Mouse (Mus musculus): ENCODE measurements around the gene Ccl25. TPM values are rescaled to one million over a fixed set of nuclear protein-coding genes. Genes with fewer than 3 reads are reported as not detected.
A peak's percentile ranks its signal among the peaks of the same experiment; 100 is the strongest.

The Ccl25 gene
- total RNA-seq (2021) (1 to 10 TPM; 2.9 to 5.1 TPM), polyA plus RNA-seq (2012; rRNA removed) (2.5 and 3.5 TPM in 2 replicates)
- long read RNA-seq, partial matches to known transcripts = 0 of 3 reads
- long read RNA-seq, other reads (novel, unspliced or antisense) = 3 of 3 reads

- Histone ChIP-seq H3K36me3 (ENCODE audit: control insufficient read depth, insufficient read depth, low read length) (peaks cover 36% of the 10 kb centered on the region), H3K4me1 (ENCODE audit: control insufficient read depth, insufficient read depth, low read length) (peaks cover 16% of the 10 kb centered on the region)
- intact Hi-C loops (cut with DNase I) = loop anchor here (2.0 to 10.0 kb wide), 4 partner anchors 50 to 167 kb away; partner anchors contain the start of genes Cers4, Evi5l and Timm44
These were observed at the start of gene Ccl25, which contains the start of gene Elavl1 for GRCm38 (mm10) chr8:4324983-4325750. Gene Ccl25, plus strand, starts transcription at chr8:4325210. Gene Elavl1, minus strand, starts transcription at chr8:4325413.

GRCm38 (mm10) chr8:4275275-4276110 is 49.5 kb upstream of the Ccl25 start, which contains the start of gene Timm44:
Gene Timm44, minus strand, starts transcription at chr8:4275913.
- TF ChIP-seq CTCF (IDR thresholded peaks at IDR 0.05) = no peak
- peak; percentile 82 for TF ChIP-seq EP300 (IDR thresholded peaks at IDR 0.05; ENCODE audit: insufficient read depth, low read depth, low read length)
- peak; percentile 86 for TF ChIP-seq POLR2A (IDR thresholded peaks at IDR 0.05; ENCODE audit: insufficient read depth, low read depth, low read length)
- Histone ChIP-seq H3K27me3 (ENCODE audit: control insufficient read depth, insufficient read depth, low read length) (no peaks in the 10 kb centered on the region), H3K9ac (ENCODE audit: low read depth, low read length) (peak within 1 kb of the TSS; percentile 86), H3K4me1 (ENCODE audit: control insufficient read depth, insufficient read depth, low read length) (no peaks in the 10 kb centered on the region; the same call in 1 of the 2 replicates), H3K36me3 (ENCODE audit: control insufficient read depth, insufficient read depth, low read length) (peaks cover 9% of the 10 kb centered on the region), H3K4me3 (peak within 1 kb of the TSS; percentile 86), H3K79me2 (replicated peaks; ENCODE audit: control insufficient read depth, insufficient read depth, low read length) (peaks cover 2% of the 10 kb centered on the region), H3K27ac (peak within 1 kb of the TSS; percentile 79)
- intact Hi-C loops (cut with DNase I) = loop anchor here (1.0 to 2.0 kb wide), 3 partner anchors 16 to 49 kb away; partner anchors contain the start of genes Ccl25, Ctxn1, Elavl1 and Gm49320
- WGBS = under 1% methylated on average over 39 of the region's 39 CpGs
- peak; percentile 95 for DNase-seq

More at GRCm38 (mm10) chr8:4324983-4325750, at the start of gene Ccl25, which contains the start of gene Elavl1:
- Histone ChIP-seq H3K79me2 (replicated peaks; ENCODE audit: control insufficient read depth, insufficient read depth, low read length) (peaks cover 16% of the 10 kb centered on the region), H3K27ac (peak within 1 kb of the TSS; percentile 90), H3K27me3 (ENCODE audit: control insufficient read depth, insufficient read depth, low read length) (no peaks in the 10 kb centered on the region), H3K4me3 (peak within 1 kb of the TSS; percentile 79), H3K9ac (ENCODE audit: low read depth, low read length) (peak within 1 kb of the TSS; percentile 95)
- DNase-seq = peak; percentile 97 to 98
- under 1% methylated on average over 78 of the region's 78 CpGs for WGBS
- peak; percentile 79 for TF ChIP-seq POLR2A (IDR thresholded peaks at IDR 0.05; ENCODE audit: insufficient read depth, low read depth, low read length)
- no peak for TF ChIP-seq EP300 (IDR thresholded peaks at IDR 0.05; ENCODE audit: insufficient read depth, low read depth, low read length)
- no peak for TF ChIP-seq CTCF (IDR thresholded peaks at IDR 0.05)

GRCm38 (mm10) chr8:4276111-4276465 is 48.9 kb upstream of the Ccl25 start:
- intact Hi-C loops (cut with DNase I) = no loop called here
- 19% methylated on average over 9 of the region's 9 CpGs for WGBS
- Histone ChIP-seq H3K4me3 (peak overlapping the region; percentile 86), H3K36me3 (ENCODE audit: control insufficient read depth, insufficient read depth, low read length) (peaks cover 9% of the 10 kb centered on the region), H3K9ac (ENCODE audit: low read depth, low read length) (peak overlapping the region; percentile 67), H3K79me2 (replicated peaks; ENCODE audit: control insufficient read depth, insufficient read depth, low read length) (peaks cover 2% of the 10 kb centered on the region), H3K27me3 (ENCODE audit: control insufficient read depth, insufficient read depth, low read length) (no peaks in the 10 kb centered on the region), H3K4me1 (ENCODE audit: control insufficient read depth, insufficient read depth, low read length) (no peaks in the 10 kb centered on the region; the same call in 1 of the 2 replicates), H3K27ac (peak overlapping the region; percentile 79)
- DNase-seq = no peak
- TF ChIP-seq POLR2A (IDR thresholded peaks at IDR 0.05; ENCODE audit: insufficient read depth, low read depth, low read length) (no peak), CTCF (IDR thresholded peaks at IDR 0.05) (no peak), EP300 (IDR thresholded peaks at IDR 0.05; ENCODE audit: insufficient read depth, low read depth, low read length) (no peak)

GRCm38 (mm10) chr8:4292738-4293137 is 32.3 kb upstream of the Ccl25 start:
- H3K79me2 ChIP-seq (replicated peaks; ENCODE audit: control insufficient read depth, insufficient read depth, low read length) = no peaks in the 10 kb centered on the region
- no peaks in the 10 kb centered on the region for H3K4me1 ChIP-seq (ENCODE audit: control insufficient read depth, insufficient read depth, low read length)
- no peaks in the 10 kb centered on the region for H3K27me3 ChIP-seq (ENCODE audit: control insufficient read depth, insufficient read depth, low read length)
- no peak overlapping the region for H3K4me3 ChIP-seq
- H3K27ac ChIP-seq = no peak overlapping the region
- TF ChIP-seq CTCF (IDR thresholded peaks at IDR 0.05) (peak; percentile 50), EP300 (IDR thresholded peaks at IDR 0.05; ENCODE audit: insufficient read depth, low read depth, low read length) (no peak), POLR2A (IDR thresholded peaks at IDR 0.05; ENCODE audit: insufficient read depth, low read depth, low read length) (no peak)
- DNase-seq = no peak
- H3K36me3 ChIP-seq (ENCODE audit: control insufficient read depth, insufficient read depth, low read length) = peaks cover 2% of the 10 kb centered on the region
- 85% methylated on average over 5 of the region's 5 CpGs for WGBS
- H3K9ac ChIP-seq (ENCODE audit: low read depth, low read length) = no peak overlapping the region
- intact Hi-C loops (cut with DNase I) = no loop called here

- no peaks in the 10 kb centered on the region for H3K27me3 ChIP-seq (ENCODE audit: control insufficient read depth, insufficient read depth, low read length)
- 64% methylated on average over 4 of the region's 4 CpGs for WGBS
These were observed 27.2 kb upstream of the Ccl25 start for GRCm38 (mm10) chr8:4297822-4298221.

More at GRCm38 (mm10) chr8:4297822-4298221, 27.2 kb upstream of the Ccl25 start:
- DNase-seq = no peak
- Histone ChIP-seq H3K4me3 (no peak overlapping the region), H3K9ac (ENCODE audit: low read depth, low read length) (no peak overlapping the region), H3K4me1 (ENCODE audit: control insufficient read depth, insufficient read depth, low read length) (no peaks in the 10 kb centered on the region), H3K27ac (no peak overlapping the region), H3K36me3 (ENCODE audit: control insufficient read depth, insufficient read depth, low read length) (peaks cover 2% of the 10 kb centered on the region), H3K79me2 (replicated peaks; ENCODE audit: control insufficient read depth, insufficient read depth, low read length) (peaks cover 3% of the 10 kb centered on the region; the same call in 1 of the 2 replicates)
- TF ChIP-seq POLR2A (IDR thresholded peaks at IDR 0.05; ENCODE audit: insufficient read depth, low read depth, low read length) (no peak), EP300 (IDR thresholded peaks at IDR 0.05; ENCODE audit: insufficient read depth, low read depth, low read length) (no peak)
- intact Hi-C loops (cut with DNase I) = no loop called here
